19 mouse cellular contexts compared by ENCODE assay signal in genomic region chr10:122872720-122873119, GRCm38 (mm10).
"Had no signal": no experiment of that assay in that cellular context is flagged by ENCODE, and none has a peak within 500 bp of the region (broad histone marks: within the 10 kb centered on the region; RNA-seq: fewer than 3 reads in every experiment).

No protein-coding gene starts in this region.

- H3K9ac ChIP-seq: limb, embryonic 12.5 days; limb, embryonic 15.5 days; liver, embryonic 13.5 days; midbrain, embryonic 12.5 days; midbrain, embryonic 15.5 days; neural tube, embryonic 12.5 days; neural tube, embryonic 15.5 days had no signal

- H3K4me2 ChIP-seq: limb, embryonic 12.5 days; limb, embryonic 15.5 days; liver, embryonic 13.5 days; midbrain, embryonic 12.5 days; midbrain, embryonic 15.5 days; neural tube, embryonic 12.5 days; neural tube, embryonic 15.5 days had no signal

- H3K9me3 ChIP-seq: limb, embryonic 12.5 days; limb, embryonic 15.5 days; liver, embryonic 13.5 days; midbrain, embryonic 12.5 days; midbrain, embryonic 15.5 days; neural tube, embryonic 12.5 days; neural tube, embryonic 15.5 days had no signal

- H3K4me3 ChIP-seq: limb, embryonic 12.5 days; limb, embryonic 15.5 days; liver, embryonic 13.5 days; midbrain, embryonic 12.5 days; midbrain, embryonic 15.5 days; neural tube, embryonic 12.5 days; neural tube, embryonic 15.5 days had no signal

- ATAC-seq: hindbrain, postnatal 0 days; inflammation-experienced regulatory T-cells, adult 6 months; intestine, embryonic 16.5 days; midbrain, embryonic 15.5 days had no signal

- H3K36me3 ChIP-seq: limb, embryonic 12.5 days; limb, embryonic 15.5 days; liver, embryonic 13.5 days; midbrain, embryonic 12.5 days; midbrain, embryonic 15.5 days; neural tube, embryonic 12.5 days; neural tube, embryonic 15.5 days had no signal

- DNase-seq: left cerebral cortex, postnatal 4 days; liver, embryonic 13.5 days; right cerebral cortex, adult 18-20 months; right cerebral cortex, postnatal 14 days; right cerebral cortex, postnatal 4 days; thymus, adult 2 months; thymus, postnatal 14 days; thymus, postnatal 4 days had no signal

- H3K4me1 ChIP-seq: liver, embryonic 13.5 days; midbrain, embryonic 12.5 days; midbrain, embryonic 15.5 days; neural tube, embryonic 15.5 days had no signal

- H3K27me3 ChIP-seq: limb, embryonic 12.5 days; limb, embryonic 15.5 days; liver, embryonic 13.5 days; midbrain, embryonic 12.5 days; midbrain, embryonic 15.5 days; neural tube, embryonic 12.5 days; neural tube, embryonic 15.5 days had no signal

- H3K27ac ChIP-seq: hindbrain, postnatal 0 days; limb, embryonic 12.5 days; limb, embryonic 15.5 days; liver, embryonic 13.5 days; macrophage; midbrain, embryonic 12.5 days; midbrain, embryonic 15.5 days; neural tube, embryonic 12.5 days; neural tube, embryonic 15.5 days; stomach, postnatal 0 days had no signal
